Mouse (Mus musculus) bone marrow, adult 2 months (tissue): ENCODE measurements at regions not wholly inside any gene's neighbourhood (a gene's known extent, or its start where the extent isn't known, plus 50 kb on each side); places are given as distances from the start of the nearest gene placed in this dataset.

Source experiments
- CTCF ChIP-seq: fragments of 200-500 bp; IDR thresholded peaks from 2 replicates; pipeline ENCODE4 v1.5.1; 2011; ENCODE audit warnings: low read length, control low read depth; ENCODE audit not compliant: control insufficient read depth, insufficient read depth
- POLR2A ChIP-seq: fragments of 200-500 bp; IDR thresholded peaks from 2 replicates; pipeline ENCODE4 v1.6.1; 2011; ENCODE audit warnings: low read depth, mild to moderate bottlenecking, control low read depth, low read length, borderline replicate concordance; ENCODE audit not compliant: control insufficient read depth

- no peak for TF ChIP-seq CTCF
- TF ChIP-seq POLR2A, result no peak
Observed at GRCm38 (mm10) chr8:118023451-118023850, 221.7 kb upstream of the Mphosph6 start.
